Mouse (Mus musculus) v-Abl transformed pro-B cells (cell line): Measurements from ENCODE around the gene Chn1.

Experiments used
- in situ Hi-C, 2 experiments: fragments of 400-800 bp; cut with MboI; formaldehyde crosslinking; loops; one replicate each; pipeline ENCODE4 v1.15.1; 2025; ENCODE audit not compliant: unreplicated experiment in 2 of 2

Gene Chn1

DNA sequence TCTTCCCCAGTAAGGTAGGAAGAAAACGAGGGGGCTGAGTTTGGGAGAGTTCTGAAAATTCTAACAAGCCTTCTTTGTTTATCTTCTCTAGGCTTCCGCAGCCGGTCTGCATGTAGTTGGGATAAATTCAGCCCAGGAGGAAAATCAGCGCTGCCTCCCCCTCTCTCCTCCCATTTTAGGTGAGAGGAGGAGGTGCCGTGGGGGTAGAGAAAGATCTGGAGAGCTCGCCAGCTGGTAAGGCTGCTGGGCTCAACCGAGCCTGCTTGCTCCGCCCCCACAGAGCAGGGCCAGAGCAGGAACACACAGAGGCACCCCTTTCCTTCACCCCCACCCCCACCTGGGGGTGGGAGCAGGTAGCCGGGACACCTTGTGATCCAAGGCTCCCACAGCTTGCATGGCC, 178.4 kb downstream of the Chn1 start:
- in situ Hi-C loops = loop anchor here in 1 of 2 experiments (25.0 kb wide), 1 partner anchor 691 kb away; no protein-coding TSS in a partner anchor

DNA sequence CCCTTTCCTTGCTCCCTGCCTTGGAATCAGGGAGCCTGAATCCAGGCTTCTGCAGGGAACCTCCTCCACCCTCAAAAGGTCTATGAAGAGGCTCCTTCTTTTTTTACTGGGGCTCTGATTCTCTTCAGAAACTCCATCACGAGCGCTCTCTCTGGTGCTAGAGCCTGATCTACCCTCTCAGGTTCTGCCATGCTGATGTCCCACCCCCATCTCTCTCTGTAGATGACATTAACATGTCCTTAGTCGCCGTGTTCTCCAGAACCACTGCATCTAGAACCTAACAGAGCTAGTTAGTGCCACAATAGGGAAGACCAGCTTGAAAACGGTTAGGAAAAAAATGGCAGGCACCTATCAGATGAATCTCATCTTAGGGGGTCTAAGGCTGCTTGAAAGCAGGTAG, 178.8 kb downstream of the Chn1 start:
- in situ Hi-C loops = loop anchor here in 1 of 2 experiments (25.0 kb wide), 1 partner anchor 691 kb away; no protein-coding TSS in a partner anchor

DNA sequence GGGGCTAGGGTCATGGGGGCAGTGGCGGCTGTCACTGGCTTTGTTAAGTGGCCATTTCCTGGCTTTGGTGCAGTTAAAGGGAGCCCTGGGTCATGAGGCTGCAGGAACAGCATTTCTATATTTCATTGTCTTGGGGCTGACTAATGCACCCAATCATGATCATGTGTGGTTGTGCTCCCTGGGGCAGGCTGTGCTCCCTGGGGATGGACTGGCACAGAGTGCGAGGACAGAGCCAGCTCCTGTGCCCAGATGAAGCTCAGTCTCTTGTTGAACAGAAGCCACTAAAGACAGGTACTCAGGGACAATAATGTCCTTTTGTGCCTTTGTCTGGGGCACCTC, 182.1 kb downstream of the Chn1 start:
- in situ Hi-C loops = loop anchor here in 1 of 2 experiments (25.0 kb wide), 1 partner anchor 694 kb away; no protein-coding TSS in a partner anchor

DNA sequence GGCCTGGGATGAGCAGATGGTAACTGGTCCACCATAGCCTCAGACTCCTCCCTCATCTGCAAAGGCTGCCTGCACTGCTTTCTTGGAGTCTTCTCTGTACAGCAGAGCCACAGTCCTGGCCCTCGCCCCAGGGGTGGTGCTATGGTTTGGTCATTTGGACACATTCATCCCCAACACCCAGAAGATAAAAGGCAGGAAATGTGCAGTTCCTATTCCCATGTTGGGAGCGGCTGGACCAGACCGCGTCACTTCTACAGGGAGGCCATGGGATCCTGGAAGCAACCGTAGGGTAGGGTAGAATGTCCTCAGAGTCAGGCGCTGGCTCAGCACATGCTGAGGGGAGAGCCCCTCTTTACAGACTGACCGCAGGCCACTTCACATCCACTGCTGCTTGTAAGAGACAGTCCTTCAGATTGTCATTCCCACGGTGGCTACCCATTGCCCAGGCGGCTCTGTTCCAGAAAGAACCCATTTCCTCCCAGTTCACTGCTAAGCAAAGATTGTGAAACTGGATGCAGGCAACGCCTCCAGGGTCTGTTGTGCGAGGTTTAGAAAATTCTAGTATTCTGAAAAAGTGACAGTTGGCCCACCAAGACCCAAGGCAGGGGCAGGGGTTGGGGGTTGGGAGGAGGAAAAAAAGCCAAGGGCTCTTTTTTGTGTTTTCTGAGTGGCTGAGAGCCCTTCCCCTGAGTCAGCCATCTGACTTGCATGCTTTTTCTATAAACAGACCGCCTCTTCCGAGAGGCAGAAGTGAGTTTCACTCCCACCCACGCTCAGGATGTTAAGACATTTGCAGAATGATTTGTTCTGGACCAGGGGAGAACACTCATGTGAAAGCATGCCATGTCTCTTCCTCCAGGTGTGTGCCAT, 182.7 kb downstream of the Chn1 start:
- in situ Hi-C loops = loop anchor here in 1 of 2 experiments (25.0 kb wide), 1 partner anchor 695 kb away; no protein-coding TSS in a partner anchor

DNA sequence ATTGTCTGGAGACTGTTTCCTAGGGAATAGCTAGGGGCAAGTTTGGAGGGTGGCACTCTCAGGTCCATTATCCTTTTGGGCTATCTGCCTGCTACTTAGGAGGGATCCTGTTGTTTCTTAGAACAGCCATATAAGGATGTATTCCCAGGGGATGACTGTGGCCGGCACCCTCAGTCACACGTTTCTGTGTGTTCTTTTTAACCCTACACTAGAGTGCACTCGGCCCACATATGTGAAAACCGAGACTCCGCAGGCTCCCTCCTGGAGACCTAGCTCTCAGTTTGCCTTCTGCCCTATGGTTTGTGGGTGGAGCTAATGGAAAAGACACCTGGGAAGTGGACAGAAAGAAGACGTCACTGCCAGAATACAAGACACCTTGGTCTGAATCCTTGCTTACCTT, 183.9 kb downstream of the Chn1 start:
- in situ Hi-C loops = loop anchor here in 1 of 2 experiments (25.0 kb wide), 1 partner anchor 696 kb away; no protein-coding TSS in a partner anchor

DNA sequence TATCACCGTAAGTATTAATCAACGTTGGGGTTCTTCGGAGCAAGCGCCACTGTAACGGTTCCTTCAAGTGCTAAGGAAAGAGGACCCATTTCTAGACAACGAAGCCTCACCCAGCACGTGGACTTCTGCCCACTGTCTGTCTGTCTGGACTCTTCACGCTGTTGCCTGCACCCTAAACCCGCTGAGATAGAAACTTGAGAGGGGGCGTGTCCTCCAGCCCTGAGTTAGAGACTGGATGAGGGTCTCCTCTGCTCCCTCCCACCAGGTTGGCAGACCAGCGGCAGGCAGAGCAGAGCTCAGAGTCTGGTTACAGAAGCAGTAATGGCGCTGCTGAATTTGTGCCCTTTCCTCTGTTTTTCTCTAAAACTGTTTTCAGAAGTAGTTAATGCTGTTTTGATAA, 185.0 kb downstream of the Chn1 start:
- in situ Hi-C loops = loop anchor here in 1 of 2 experiments (25.0 kb wide), 1 partner anchor 697 kb away; no protein-coding TSS in a partner anchor

DNA sequence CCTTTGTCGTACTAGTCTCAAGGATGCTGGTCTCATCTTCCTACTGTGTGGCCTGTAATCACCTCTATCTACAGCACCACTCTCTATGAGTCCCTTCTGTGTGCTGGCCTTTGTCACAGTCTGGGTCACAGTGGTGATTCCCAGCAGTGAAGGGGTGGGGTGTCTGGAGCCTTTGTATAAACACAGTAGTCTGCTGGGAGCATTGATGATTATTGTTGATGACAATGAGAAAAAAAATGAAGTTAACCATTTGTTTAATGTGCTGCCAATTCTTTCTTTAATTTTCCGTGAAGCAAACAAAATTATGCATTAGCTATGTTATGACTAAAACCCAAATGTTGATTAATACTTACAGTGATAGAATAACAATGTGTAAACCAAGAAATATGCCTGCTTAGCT, 186.2 kb downstream of the Chn1 start:
- in situ Hi-C loops = loop anchor here (5.0 to 25.0 kb wide), 5 partner anchors 406 to 1073 kb away; no protein-coding TSS in a partner anchor

DNA sequence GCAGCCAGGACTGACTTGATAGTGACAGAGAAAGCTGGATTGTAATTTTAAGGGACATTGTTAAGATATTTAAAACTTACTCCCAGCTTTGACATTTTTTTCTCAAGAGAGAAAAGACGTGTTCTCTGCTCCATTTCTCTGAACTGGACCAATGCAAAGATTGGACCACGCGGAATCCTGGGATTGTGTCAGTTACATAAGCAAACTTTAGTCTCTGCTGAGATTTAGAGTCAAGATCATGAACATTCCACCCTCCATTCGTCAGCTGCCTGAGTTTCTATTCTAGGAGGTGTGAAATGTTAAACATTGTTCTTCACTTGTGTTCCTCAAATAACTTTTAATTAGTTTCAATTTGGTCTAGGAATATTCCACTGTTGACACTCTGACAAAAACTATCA, 188.0 kb downstream of the Chn1 start:
- in situ Hi-C loops = loop anchor here (5.0 to 25.0 kb wide), 5 partner anchors 408 to 1075 kb away; no protein-coding TSS in a partner anchor

DNA sequence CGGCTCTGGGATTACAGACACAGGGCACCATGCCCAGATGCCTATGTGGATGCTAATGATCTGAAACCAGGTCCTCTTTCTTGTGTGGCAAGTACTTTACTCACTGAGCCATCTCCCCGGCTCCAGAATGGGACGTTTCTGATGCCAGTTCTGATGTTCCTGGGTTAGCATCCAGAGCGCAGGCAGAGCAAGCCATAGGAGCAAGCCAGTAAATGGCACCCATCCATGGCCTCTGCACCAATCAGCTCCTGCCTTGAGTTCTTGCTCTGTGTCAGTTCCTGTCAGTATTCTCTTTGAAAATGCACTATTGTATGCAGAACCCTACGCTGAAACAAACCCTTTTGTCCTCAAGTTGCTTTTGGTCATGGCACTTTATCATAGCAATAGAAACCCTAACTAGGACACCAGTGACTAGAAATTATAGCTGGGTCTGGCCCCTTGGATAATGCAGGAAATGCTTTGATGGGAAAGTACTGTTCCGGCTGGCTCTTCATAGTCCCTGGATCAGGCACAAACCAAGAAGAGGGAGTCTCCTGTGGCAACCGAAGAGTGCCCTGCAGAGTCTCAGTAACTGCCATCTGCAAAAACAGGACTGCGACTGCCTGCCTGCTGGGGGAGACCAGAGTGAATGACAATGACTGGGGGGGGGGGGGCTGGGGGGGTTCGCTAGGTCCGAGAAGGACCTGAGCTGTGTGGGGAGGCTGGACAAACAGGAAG, 188.6 kb downstream of the Chn1 start:
- in situ Hi-C loops = loop anchor here (5.0 to 25.0 kb wide), 5 partner anchors 408 to 1076 kb away; no protein-coding TSS in a partner anchor

DNA sequence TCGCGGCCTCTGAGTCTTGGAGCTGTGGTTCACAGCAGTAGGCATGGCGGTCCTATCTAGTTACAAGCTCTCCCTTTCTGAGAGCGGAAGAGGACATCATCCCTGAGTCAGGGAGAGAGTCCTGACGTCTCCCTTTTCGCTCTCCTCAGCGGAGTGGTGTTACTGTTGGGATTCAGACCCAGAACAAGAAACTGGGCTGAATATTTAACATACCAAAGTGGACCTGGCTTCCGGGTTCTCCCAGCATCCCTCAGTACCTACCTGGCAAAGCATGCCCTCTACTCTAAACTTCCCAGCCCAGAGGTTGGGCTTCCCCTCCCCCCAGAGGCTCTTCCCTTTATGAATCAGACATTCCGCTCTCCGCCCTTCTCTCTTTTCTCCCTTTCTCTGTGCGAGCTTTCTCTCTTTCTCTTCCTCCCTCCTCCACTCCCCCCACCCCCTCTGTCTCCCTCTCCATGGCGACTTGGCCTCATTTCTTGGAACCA, 189.8 kb downstream of the Chn1 start:
- in situ Hi-C loops = loop anchor here (5.0 to 25.0 kb wide), 5 partner anchors 409 to 1077 kb away; no protein-coding TSS in a partner anchor

DNA sequence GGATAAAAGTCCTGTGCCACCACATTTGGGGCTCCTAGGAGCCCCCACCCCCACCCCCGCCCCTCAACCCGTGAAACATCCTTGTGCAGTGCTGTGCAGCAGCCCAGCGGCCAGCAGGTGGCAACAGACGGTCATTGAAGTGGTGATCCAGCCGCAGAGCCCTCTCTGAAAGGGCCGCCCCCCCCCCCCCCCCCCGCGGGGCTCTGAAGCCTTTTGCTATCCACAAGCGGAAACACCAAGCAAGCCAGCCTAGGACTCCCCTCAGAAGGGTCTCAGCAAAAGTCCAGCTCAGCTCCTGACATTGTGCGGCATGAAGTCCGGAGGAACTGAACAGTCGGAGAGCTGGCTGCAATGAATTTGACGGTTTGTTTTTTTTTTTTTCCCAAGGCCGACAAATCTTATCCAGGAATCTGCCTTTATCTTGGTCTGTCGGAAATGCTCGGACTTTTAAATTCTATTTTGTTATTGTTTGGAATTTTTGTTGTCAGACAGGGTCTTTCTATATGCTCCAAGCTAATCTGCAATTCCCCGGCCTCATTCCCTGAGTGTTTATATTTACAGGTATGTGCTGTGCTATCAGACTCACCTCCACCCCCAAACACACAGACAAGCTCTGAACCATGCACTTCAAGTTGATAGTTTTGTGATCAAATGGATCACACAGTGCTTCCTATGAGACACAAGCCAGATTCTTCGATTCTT, 190.3 kb downstream of the Chn1 start:
- in situ Hi-C loops = loop anchor here (5.0 to 25.0 kb wide), 7 partner anchors 163 to 1093 kb away; partner anchors contain the start of genes Hoxd11 (in 1 of the 2) and Hoxd12 (in 1 of the 2)

DNA sequence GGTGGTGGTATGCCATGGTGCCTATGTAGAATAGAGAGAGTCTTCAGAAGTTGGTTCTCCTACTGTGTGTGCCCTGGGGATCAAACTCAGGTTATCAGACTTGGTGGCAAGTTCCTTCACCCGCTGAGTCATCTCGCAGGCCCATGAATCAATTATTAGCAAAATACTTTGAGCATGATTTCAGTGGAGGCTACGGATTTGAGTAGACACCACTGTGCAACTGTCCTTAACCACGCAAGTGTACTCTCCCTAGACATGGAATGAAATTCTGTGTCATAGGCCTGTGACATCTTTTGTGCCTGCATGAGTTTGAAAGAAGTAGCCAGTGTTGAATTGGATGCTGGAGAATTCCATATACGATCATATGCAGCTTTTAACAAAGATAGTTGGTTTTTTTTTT, 194.4 kb downstream of the Chn1 start:
- in situ Hi-C loops = loop anchor here (5.0 to 25.0 kb wide), 5 partner anchors 167 to 1097 kb away; partner anchors contain the start of genes Hoxd11 (in 1 of the 2) and Hoxd12 (in 1 of the 2)

DNA sequence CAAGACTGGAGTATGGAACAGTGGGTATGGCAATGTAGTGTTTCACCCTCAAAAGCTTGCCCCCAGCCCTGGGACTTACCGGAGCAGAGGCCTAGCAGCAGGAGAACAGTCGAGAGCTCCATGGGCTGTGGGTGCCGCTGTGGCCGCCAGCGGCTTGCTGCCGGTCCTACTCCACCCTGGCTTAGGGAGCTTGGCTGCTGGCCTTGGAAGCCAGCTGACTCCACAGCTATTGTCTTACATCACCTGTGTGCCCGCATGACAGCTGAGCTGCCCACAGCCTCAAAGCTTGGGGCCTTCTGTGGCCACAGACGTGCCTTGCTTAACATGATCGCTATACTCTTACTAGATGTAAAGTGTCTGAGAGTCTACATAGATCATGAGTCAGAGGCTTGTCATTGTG, 195.0 kb downstream of the Chn1 start, which contains the start of gene Chrna1:
TSS of gene Chrna1 (minus strand) at position 173 of the 400 bp plus-strand sequence.
- in situ Hi-C loops = loop anchor here (5.0 to 25.0 kb wide), 5 partner anchors 167 to 1097 kb away; partner anchors contain the start of genes Hoxd11 (in 1 of the 2) and Hoxd12 (in 1 of the 2)

DNA sequence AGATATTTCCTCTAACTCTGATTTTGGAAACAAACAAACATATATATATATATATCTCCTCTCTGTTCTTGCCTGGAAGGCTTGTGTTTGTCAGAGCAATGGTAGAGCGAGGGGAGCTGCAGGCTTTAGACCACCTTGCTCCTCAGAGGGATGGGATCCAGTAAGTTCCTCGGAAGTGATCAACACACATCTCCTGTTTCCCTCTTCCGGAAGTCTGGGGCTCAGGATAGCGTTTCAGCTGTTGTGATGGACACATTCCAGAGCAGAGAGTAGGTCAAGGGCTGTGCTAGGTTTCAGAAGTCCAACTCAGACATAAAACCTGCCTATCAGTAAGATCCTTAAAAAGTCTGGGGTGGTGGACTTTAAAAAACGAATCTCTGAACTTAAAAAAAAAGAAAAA, 196.0 kb downstream of the Chn1 start:
- in situ Hi-C loops = loop anchor here in 1 of 2 experiments (25.0 kb wide), 1 partner anchor 708 kb away; no protein-coding TSS in a partner anchor

DNA sequence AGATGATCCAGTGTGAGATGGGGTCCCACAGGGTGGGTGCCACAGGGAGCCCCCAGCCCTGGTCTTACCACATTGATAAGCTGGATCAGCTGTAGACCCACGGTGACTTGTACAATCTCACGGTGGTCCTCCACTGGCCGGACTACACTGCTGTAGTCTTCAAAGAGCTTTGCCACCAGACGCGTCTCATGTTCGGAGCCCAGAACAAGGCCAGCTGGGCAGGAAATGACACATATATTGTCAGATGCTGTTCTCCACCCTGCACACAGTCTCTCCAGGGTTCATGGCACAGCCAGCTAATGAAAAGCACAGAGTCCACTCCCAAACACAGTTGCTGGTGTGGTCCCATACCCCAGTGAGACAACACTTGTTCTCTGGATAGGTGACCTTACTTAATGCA, 200.7 kb downstream of the Chn1 start:
- in situ Hi-C loops = loop anchor here in 1 of 2 experiments (25.0 kb wide), 2 partner anchors 313 to 963 kb away; partner anchors contain the start of gene Atf2

DNA sequence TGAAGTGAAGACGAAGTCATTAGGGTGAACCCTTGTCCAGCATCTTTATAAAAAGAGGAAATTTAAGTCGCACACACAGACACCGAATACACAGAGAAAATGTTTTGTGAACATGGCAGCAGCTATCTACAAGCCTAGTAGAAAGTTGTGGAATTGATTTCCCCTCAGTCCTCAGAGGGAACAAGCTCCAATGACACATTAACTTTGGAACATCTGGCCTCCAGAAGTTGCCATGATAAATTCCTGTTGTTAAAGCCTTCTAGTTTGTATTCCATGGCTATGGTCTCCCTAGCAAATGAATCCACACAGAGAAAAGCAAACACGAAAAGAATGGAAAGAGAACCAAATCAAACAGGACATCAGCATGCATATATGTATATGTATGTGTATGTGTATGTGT, 201.6 kb downstream of the Chn1 start:
- in situ Hi-C loops = loop anchor here in 1 of 2 experiments (25.0 kb wide), 2 partner anchors 314 to 964 kb away; partner anchors contain the start of gene Atf2

DNA sequence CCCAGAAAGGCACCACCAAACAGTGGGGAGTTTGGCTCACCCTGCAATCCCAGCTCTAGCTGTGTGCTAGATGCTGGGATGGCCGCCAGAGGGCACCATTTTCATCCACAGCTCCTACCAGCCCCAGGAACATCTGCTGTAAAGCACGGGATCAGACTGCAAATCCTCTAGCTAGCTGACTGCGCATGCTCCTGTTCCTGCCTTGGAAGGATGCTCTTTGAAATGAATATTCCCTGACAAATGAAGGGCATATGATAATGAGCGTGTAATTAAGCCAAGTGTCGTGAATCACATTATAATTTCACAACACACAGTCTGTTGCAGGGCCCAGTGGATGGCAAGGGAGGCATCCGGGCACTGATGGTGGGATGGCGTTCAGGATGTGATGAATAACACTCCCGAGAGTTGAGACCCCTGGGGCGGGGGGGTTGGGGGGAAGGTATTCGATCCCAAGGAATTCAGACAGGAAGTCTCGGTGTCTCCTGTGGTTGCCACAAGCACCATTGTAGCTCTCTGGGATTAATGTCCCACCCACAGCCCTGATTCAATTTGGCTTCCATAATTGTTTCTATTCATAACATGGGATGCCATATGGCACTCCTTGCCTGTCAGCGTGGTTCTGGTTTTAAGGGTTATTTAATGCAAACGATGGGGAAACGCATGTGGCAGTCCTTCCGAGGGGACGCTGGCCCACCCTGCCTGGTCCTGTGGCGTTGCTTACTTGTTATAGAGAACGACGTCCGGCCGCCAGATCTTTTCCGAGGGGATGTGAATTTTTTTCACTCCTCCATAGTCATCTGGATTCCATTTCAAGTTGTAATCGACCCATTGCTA, 202.4 kb downstream of the Chn1 start:
- in situ Hi-C loops = loop anchor here in 1 of 2 experiments (25.0 kb wide), 2 partner anchors 315 to 965 kb away; partner anchors contain the start of gene Atf2

DNA sequence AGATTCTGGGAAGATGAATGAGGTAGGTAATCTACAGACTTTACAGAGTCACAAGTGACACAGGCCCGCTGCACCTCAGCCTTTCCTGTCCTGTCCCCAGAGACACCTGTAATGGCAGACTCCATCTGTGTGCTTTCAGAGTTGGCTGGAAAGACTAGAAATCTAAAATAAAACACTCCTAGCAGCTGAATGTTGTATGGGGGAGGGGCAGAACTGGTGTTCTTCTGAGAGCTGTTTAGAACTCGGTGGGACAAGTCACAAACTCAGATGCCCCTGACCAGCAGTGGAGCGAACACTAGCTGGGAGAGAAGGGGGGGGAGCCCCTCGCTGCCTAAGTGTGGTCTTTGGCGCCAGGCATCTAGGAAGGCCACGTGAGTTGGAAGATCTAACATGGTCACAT, 203.2 kb downstream of the Chn1 start:
- in situ Hi-C loops = loop anchor here in 1 of 2 experiments (25.0 kb wide), 2 partner anchors 315 to 965 kb away; partner anchors contain the start of gene Atf2
